Mouse (Mus musculus) cerebellum, adult 18-20 months (tissue): ENCODE data around the gene Lsm14a.
"Not testable (repeated sequence)": the region's sequence is repeated elsewhere in the genome, so short reads cannot be mapped to it uniquely, and the experiment has no call there.

Experiments
- DNase-seq, 2 experiments: peaks; one replicate each; pipeline ENCODE4 v3.0.0; 2021

The Lsm14a gene

GRCm38 (mm10) chr7:34355629-34356028 is 37.5 kb downstream of the Lsm14a start:
- DNase-seq: no peak

- DNase-seq: peak in 1 of 2 experiments; percentile 24
Observed at GRCm38 (mm10) chr7:34351997-34352396, 41.1 kb downstream of the Lsm14a start.

GRCm38 (mm10) chr7:34350166-34350565 is 42.9 kb downstream of the Lsm14a start:
- DNase-seq: no peak

DNA sequence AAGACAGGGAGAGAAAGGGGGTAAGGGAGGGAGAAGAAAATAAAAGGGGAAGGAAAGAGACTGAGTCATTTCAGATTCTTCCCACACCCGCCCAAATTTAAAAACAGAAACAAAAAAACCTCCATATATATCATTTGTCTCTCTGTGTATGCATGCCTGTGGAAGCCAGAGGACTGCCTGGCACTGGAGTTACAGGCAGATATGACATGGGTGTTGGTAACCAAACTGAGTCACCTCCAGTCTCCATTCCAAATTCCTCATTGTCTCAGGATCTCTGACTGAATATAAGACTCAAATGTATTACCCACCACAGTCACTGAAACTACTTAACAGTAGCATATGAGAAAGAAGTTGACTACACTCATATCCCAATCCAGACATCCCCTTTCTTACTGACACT is 45.1 kb downstream of the Lsm14a start:
- DNase-seq: no peak

DNA sequence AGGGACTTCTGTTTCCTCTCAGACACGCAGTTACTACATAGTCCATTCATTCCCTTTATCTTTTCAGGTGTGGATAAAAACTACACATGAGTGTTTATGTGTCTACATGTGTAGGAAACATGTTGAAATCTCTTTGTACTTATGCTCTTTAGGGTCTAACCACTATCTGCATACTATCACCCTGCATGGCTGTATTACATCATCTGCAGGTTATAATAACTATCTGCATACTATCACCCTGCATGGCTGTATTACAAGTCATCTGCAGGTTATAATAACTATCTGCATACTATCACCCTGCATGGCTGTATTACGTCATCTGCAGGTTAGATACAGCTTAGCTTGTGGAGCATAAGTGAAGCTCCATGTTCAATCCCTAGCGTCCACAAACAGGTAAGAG is 46.1 kb downstream of the Lsm14a start:
- DNase-seq: no peak

- DNase-seq: no peak
Observed at GRCm38 (mm10) chr7:34346505-34346904, 46.6 kb downstream of the Lsm14a start.

GRCm38 (mm10) chr7:34342040-34342793 is 50.9 kb downstream of the Lsm14a start:
- DNase-seq: no peak

DNA sequence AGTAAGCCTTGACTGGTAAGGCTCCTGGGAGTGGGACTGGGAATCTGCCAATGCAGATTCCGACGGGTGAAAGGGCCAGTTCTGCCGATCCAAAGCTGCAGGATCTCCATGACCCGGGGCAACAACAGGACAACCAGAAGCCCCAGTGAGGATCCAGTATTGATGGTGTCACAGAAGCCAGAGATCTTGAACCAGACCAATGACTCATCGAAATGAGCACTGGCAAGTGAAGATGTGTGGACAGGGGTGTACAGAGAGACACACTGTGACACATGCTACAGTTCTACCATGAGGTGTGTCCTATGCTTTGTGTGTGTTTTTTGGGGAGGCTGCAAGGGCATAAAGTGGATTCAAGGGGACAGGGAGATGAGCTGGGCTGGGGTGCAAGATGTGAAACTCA is 52.3 kb downstream of the Lsm14a start:
- DNase-seq: no peak

- no peak for DNase-seq
Observed at GRCm38 (mm10) chr7:34339164-34339489, 54.0 kb downstream of the Lsm14a start.

- DNase-seq: no peak
Observed at GRCm38 (mm10) chr7:34338445-34339163, 54.5 kb downstream of the Lsm14a start.

DNA sequence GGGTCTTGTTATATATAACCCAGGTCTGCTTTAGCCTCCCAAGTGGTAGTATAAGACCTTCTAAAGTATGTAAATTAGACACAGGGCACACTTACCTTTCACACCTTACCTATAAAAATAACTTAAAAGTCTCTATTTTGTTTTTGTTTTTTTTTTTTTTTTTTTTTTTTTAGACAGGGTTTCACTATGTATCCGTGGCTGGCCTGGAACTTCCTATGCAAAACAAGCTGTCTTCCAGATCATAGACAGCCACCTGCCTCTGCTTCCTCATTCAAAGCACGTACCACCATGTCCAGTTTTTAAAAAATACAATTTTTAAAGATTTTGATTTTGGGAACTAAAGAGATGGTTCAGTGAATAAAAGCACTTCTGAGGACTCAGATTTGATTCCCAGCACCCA is 55.8 kb downstream of the Lsm14a start:
- no peak for DNase-seq

DNA sequence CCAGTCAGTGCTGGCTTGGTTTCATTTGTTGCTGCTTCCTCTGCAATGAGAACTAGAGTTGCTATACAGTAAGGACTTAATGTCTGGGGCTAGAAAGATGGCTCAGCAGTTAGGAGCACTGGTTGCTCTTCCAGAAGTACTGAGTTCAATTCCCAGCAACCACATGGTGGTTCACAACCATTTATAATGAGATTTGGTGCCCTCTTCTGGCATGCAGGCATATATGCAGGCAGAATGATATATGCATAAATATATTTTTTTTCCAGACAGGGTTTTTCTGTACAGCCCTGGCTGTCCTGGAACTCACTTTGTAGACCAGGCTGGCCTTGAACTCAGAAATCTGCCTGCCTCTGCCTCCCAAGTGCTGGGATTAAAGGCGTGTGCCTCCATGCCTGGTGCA is 56.6 kb downstream of the Lsm14a start:
- not testable (repeated sequence) for DNase-seq

- no peak for DNase-seq
Observed at GRCm38 (mm10) chr7:34327493-34327892, 65.6 kb downstream of the Lsm14a start.

DNA sequence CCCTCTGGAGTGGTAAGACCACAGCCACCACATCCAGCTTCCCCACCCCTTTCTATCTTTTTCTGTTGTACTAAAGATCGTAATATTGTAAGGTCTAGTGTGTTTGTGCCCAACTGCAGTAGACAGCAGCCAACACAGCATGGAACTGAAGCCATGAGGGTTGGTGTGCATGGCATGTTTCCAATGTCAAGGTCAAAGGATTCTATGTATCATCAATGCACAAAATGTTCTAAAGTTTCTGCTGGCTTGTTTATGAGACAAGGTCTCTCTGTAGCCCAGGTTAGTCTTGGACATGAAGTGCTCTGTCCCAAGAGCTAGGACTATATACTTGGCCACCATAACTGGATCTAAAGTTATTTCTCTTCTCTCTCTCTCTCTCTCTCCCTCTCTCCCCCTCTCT is 68.3 kb downstream of the Lsm14a start:
- no peak for DNase-seq

DNA sequence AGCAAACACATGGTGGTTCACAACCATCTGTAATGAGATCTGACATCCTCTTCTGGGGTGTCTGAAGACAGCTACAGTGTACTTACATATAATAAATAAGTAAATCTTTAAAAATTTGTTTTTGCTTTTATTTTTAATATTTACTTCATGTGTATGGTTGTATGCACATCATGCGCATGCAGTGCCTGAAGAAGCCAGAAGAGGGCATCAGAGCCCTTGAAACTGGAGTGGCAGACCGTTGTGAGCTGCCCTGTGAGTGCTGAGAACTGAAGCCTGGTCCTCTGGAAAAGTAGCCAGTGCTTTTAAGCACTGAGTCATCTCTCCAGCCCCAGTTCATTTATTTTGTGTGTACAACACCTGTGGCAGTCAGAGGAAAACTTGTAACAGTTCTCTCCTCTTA is 69.1 kb downstream of the Lsm14a start:
- no peak for DNase-seq

- DNase-seq: no peak
Observed at GRCm38 (mm10) chr7:34323351-34323750, 69.8 kb downstream of the Lsm14a start.

GRCm38 (mm10) chr7:34321958-34322357 is 71.2 kb downstream of the Lsm14a start:
- no peak for DNase-seq

DNA sequence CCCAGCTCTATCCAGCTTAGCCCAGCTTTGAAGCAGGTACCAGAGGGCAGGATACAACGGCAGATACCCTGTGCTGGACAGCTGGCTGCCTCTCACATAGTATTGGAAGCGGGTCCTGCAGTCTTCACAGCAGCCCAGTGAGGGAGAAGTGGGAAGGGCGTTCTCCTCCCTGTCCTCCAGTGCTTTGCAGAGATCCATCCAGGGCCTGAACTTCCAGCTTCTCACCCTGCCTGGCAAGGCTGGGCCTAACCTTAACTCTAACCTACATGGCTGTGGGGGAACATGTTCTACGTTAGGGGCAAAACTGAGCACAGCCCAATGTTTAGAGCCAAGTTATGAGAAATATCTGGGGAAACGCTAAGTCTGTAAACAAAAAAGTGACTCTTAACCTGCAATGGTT is 72.0 kb downstream of the Lsm14a start:
- no peak for DNase-seq

DNA sequence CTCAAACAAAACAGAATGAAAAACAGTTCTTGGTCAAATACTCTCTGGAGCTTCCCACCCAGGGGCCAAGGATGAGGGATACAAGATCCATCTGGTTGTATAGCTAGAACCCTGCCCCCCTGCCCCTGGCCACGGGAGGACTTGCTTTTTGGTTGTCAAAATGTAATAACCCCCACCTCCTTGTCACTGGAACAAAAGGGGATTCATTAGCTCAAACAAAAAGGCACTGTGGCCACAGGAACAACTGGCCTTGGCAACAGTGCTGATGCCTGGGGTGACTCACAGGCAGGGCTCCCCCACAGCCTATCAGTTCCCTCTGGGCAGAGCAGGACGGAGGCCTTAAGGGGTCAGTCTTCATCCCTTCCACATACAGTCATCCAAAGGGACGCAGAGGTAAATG is 73.2 kb downstream of the Lsm14a start:
- peak; percentile 18 to 31 for DNase-seq

DNA sequence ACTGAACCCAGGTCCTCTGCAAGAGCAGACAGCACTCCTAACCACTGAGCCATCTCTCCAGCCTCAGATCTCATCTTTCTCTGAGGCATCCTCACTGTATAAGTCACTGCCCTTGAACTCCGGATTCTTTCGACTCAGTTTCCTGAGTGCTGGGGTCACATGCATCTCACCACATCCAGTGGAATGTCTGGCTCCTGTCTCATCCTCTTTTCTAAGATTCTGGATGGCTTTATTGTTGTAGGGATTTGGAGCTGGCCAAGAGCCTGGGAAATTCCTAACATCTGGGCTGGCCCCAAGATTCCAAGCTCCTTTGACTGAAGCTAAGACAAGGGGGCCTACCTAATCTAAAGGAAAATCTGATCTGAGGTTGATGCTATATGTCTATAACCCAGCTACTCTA is 74.0 kb downstream of the Lsm14a start:
- DNase-seq: no peak

- DNase-seq: peak in 1 of 2 experiments; percentile 31
Observed at GRCm38 (mm10) chr7:34317901-34318476, 75.1 kb downstream of the Lsm14a start.

- peak; percentile 81 to 93 for DNase-seq
Observed at GRCm38 (mm10) chr7:34313443-34313875, 79.7 kb downstream of the Lsm14a start, which contains the start of gene 4931406P16Rik. Gene 4931406P16Rik, minus strand, starts transcription at chr7:34313551.

GRCm38 (mm10) chr7:34312786-34313442 is 80.2 kb downstream of the Lsm14a start:
- DNase-seq: peak in 1 of 2 experiments; percentile 29
